ENCODE assay signal across 11 mouse cellular contexts in the genomic region with DNA sequence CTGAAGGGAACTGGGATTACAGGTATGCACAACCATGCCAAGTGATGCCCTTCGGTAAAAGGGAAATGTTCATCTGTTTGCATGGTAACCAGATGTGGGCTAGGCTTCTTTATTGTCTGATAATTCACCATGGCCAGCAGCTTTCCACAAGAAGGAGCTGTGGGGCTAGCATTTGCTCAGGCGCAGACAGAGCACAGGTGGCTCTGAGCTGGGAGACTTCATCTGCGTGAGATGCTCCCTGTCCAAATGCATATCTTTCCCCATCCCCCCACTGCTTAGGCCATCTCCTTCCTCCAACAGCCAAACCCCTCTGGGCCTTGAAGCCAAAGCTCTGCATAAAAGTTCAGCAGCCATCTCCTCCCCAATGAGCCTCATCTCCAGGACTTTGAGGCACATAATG. TPM values are rescaled to one million over a fixed set of nuclear protein-coding genes. Genes with fewer than 3 reads are reported as not detected.
DNase-seq lines count a peak whose midpoint lies in the region; ATAC-seq lines count a peak whose summit lies in the region.
"Had no signal": no experiment of that assay in that cellular context is flagged by ENCODE, and none has a peak within 500 bp of the region (broad histone marks: within the 10 kb centered on the region; RNA-seq: fewer than 3 reads in every experiment).

No protein-coding gene starts in this region.

- 0 out of 2 replicates have a peak overlapping the region, but pooled peaks have one; percentile 27 for H3K27ac ChIP-seq in forebrain, embryonic 12.5 days
- no peak overlapping the region for H3K27ac ChIP-seq in forebrain, embryonic 14.5 days (ENCODE audit: low read depth, low read length)
- peak overlapping the region; percentile 72; the same call in 1 of the 2 replicates for H3K27ac ChIP-seq in midbrain, embryonic 10.5 days (replicated peaks)
- H3K27ac ChIP-seq in midbrain, embryonic 11.5 days (ENCODE audit: low read depth, low read length): no peak overlapping the region
- H3K27ac ChIP-seq in limb, embryonic 12.5 days: peak overlapping the region; percentile 56; the same call in 1 of the 2 replicates
- H3K27ac ChIP-seq: liver, embryonic 13.5 days had no signal

- no peak for ATAC-seq in forebrain, embryonic 12.5 days (ENCODE audit: low FRiP score)
- ATAC-seq in forebrain, embryonic 14.5 days: no peak
- no peak for ATAC-seq in midbrain, embryonic 11.5 days (ENCODE audit: low FRiP score)
- ATAC-seq in limb, embryonic 12.5 days (ENCODE audit: insufficient number of reproducible peaks, insufficient read depth, low FRiP score, low TSS enrichment, low read depth): no peak

- H3K9ac ChIP-seq in forebrain, embryonic 12.5 days: no peak overlapping the region
- H3K9ac ChIP-seq in forebrain, embryonic 14.5 days (ENCODE audit: low read length): no peak overlapping the region
- no peak overlapping the region for H3K9ac ChIP-seq in midbrain, embryonic 11.5 days (ENCODE audit: low read length)
- H3K9ac ChIP-seq in limb, embryonic 12.5 days (replicated peaks): no peak overlapping the region
- H3K9ac ChIP-seq: heart, embryonic 15.5 days; liver, embryonic 13.5 days had no signal

- H3K4me1 ChIP-seq in forebrain, embryonic 12.5 days: peaks cover 94% of the 10 kb centered on the region
- H3K4me1 ChIP-seq in forebrain, embryonic 14.5 days (ENCODE audit: control insufficient read depth, insufficient read depth, low read length): peaks cover 58% of the 10 kb centered on the region
- peaks cover 100% of the 10 kb centered on the region for H3K4me1 ChIP-seq in midbrain, embryonic 10.5 days
- peaks cover 85% of the 10 kb centered on the region for H3K4me1 ChIP-seq in midbrain, embryonic 11.5 days (ENCODE audit: control insufficient read depth, insufficient read depth, low read length)
- peaks cover 92% of the 10 kb centered on the region for H3K4me1 ChIP-seq in limb, embryonic 12.5 days (replicated peaks)
- H3K4me1 ChIP-seq: liver, embryonic 13.5 days had no signal

- WGBS in forebrain, embryonic 12.5 days: 55% methylated on average over 3 of the region's 3 CpGs
- 37% methylated on average over 3 of the region's 3 CpGs for WGBS in forebrain, embryonic 14.5 days
- WGBS in midbrain, embryonic 10.5 days: 44% methylated on average over 3 of the region's 3 CpGs
- 19% methylated on average over 3 of the region's 3 CpGs for whole genome bisulfite sequencing in midbrain, embryonic 11.5 days
- WGBS in limb, embryonic 12.5 days: 37% methylated on average over 3 of the region's 3 CpGs

- no peak overlapping the region for H3K4me2 ChIP-seq in forebrain, embryonic 12.5 days
- no peak overlapping the region for H3K4me2 ChIP-seq in forebrain, embryonic 14.5 days (ENCODE audit: low read length)
- H3K4me2 ChIP-seq in midbrain, embryonic 11.5 days: no peak overlapping the region
- H3K4me2 ChIP-seq in limb, embryonic 12.5 days: no peak overlapping the region
- H3K4me2 ChIP-seq: heart, embryonic 15.5 days; liver, embryonic 13.5 days had no signal

- H3K27me3 ChIP-seq in forebrain, embryonic 12.5 days: no peaks in the 10 kb centered on the region
- H3K27me3 ChIP-seq in forebrain, embryonic 14.5 days (replicated peaks; ENCODE audit: control insufficient read depth, insufficient read depth, low read length): no peaks in the 10 kb centered on the region
- H3K27me3 ChIP-seq in midbrain, embryonic 10.5 days (ENCODE audit: low read depth, poor library complexity, severe bottlenecking): no peaks in the 10 kb centered on the region
- no peaks in the 10 kb centered on the region for H3K27me3 ChIP-seq in midbrain, embryonic 11.5 days (ENCODE audit: control insufficient read depth, insufficient read depth, low read length)
- H3K27me3 ChIP-seq in limb, embryonic 12.5 days: no peaks in the 10 kb centered on the region
- H3K27me3 ChIP-seq: heart, embryonic 15.5 days; liver, embryonic 13.5 days had no signal

- peaks cover 11% of the 10 kb centered on the region for H3K36me3 ChIP-seq in forebrain, embryonic 12.5 days (replicated peaks)
- H3K36me3 ChIP-seq in forebrain, embryonic 14.5 days (ENCODE audit: control insufficient read depth, insufficient read depth, low read length): 0 out of 2 replicates have a peak, but pooled peaks cover 2% of the 10 kb centered on the region
- peaks cover 30% of the 10 kb centered on the region for H3K36me3 ChIP-seq in midbrain, embryonic 10.5 days
- H3K36me3 ChIP-seq in midbrain, embryonic 11.5 days (ENCODE audit: control insufficient read depth, insufficient read depth, low read length): no peaks in the 10 kb centered on the region
- H3K36me3 ChIP-seq in limb, embryonic 12.5 days: peaks cover 28% of the 10 kb centered on the region
- H3K36me3 ChIP-seq: heart, embryonic 15.5 days; liver, embryonic 13.5 days had no signal

- DNase-seq in forebrain, embryonic 14.5 days (ENCODE audit: low spot score): no peak
- no peak for DNase-seq in midbrain, embryonic 10.5 days (ENCODE audit: low spot score)
- DNase-seq in midbrain, embryonic 11.5 days (ENCODE audit: low spot score, missing footprints): no peak
- no peak for DNase-seq in adipocyte (ENCODE audit: low spot score)
- DNase-seq in urinary bladder, postnatal 25 days (ENCODE audit: low spot score): no peak
- no peak for DNase-seq in right cerebral cortex, adult 18-20 months
- DNase-seq: liver, embryonic 13.5 days; thymus, postnatal 14 days had no signal

- no peak overlapping the region for H3K4me3 ChIP-seq in forebrain, embryonic 12.5 days (replicated peaks)
- H3K4me3 ChIP-seq in forebrain, embryonic 14.5 days (ENCODE audit: low read depth, low read length): no peak overlapping the region
- H3K4me3 ChIP-seq in midbrain, embryonic 10.5 days: 0 out of 2 replicates have a peak overlapping the region, but pooled peaks have one; percentile 11
- H3K4me3 ChIP-seq in midbrain, embryonic 11.5 days (ENCODE audit: low read depth, low read length): no peak overlapping the region
- no peak overlapping the region for H3K4me3 ChIP-seq in limb, embryonic 12.5 days (replicated peaks)
- H3K4me3 ChIP-seq: heart, embryonic 15.5 days; liver, embryonic 13.5 days had no signal

- H3K9me3 ChIP-seq in forebrain, embryonic 12.5 days: no peaks in the 10 kb centered on the region
- H3K9me3 ChIP-seq in forebrain, embryonic 14.5 days (replicated peaks; ENCODE audit: control insufficient read depth, low read length): no peaks in the 10 kb centered on the region
- no peaks in the 10 kb centered on the region for H3K9me3 ChIP-seq in midbrain, embryonic 10.5 days (replicated peaks)
- H3K9me3 ChIP-seq in midbrain, embryonic 11.5 days (ENCODE audit: control insufficient read depth, low read length): no peaks in the 10 kb centered on the region
- H3K9me3 ChIP-seq in limb, embryonic 12.5 days: no peaks in the 10 kb centered on the region
- H3K9me3 ChIP-seq: heart, embryonic 15.5 days; liver, embryonic 13.5 days had no signal

RNA-seq across cellular contexts. Expression of gene Boc, which starts 15.6 kb away (rescaled TPM):
- polyA plus RNA-seq in forebrain, embryonic 12.5 days (2016; fragmentation: Nextera tagmentation; extraction: Ambion mirVana): 28.3 and 31.0 TPM in 2 replicates
- polyA plus RNA-seq in forebrain, embryonic 14.5 days (2014; fragmentation: Nextera tagmentation; extraction: Ambion mirVana): 11.5 and 13.3 TPM in 2 replicates
- polyA plus RNA-seq in midbrain, embryonic 10.5 days (2016; fragmentation: Nextera tagmentation; extraction: Ambion mirVana): 30.8 and 37.1 TPM in 2 replicates
- polyA plus RNA-seq in midbrain, embryonic 11.5 days (2014; fragmentation: Nextera tagmentation; extraction: Ambion mirVana): 37.8 and 44.7 TPM in 2 replicates
- 43.1 and 50.8 TPM in 2 replicates for polyA plus RNA-seq in limb, embryonic 12.5 days (2016; fragmentation: Nextera tagmentation; extraction: Ambion mirVana)

Comparison
In these comparisons a context has a peak if more than half of its experiments do, and no peak if none do; other contexts are left out.
1. H3K27ac ChIP-seq: peak in forebrain, embryonic 12.5 days (single experiment), midbrain, embryonic 10.5 days (single experiment) and limb, embryonic 12.5 days (single experiment); none in forebrain, embryonic 14.5 days (single experiment) and midbrain, embryonic 11.5 days (single experiment).